In genomic region chrX:12067031-12067430, GRCm38 (mm10) we compare ENCODE assay signal across 12 mouse cellular contexts.
A peak's percentile ranks its signal among the peaks of the same experiment; 100 is the strongest.
DNase-seq lines count a peak whose midpoint lies in the region; ATAC-seq and TF ChIP-seq lines count a peak whose summit lies in the region.
"Had no signal": no experiment of that assay in that cellular context is flagged by ENCODE, and none has a peak within 500 bp of the region (broad histone marks: within the 10 kb centered on the region; RNA-seq: fewer than 3 reads in every experiment).

No protein-coding gene starts in this region.

- H3K27ac ChIP-seq in heart, embryonic 13.5 days (replicated peaks): no peak overlapping the region
- no peak overlapping the region for H3K27ac ChIP-seq in heart, adult 2 months
- no peak overlapping the region for H3K27ac ChIP-seq in forebrain, embryonic 13.5 days
- no peak overlapping the region for H3K27ac ChIP-seq in limb, embryonic 13.5 days
- H3K27ac ChIP-seq: heart, embryonic 15.5 days had no signal

- H3K4me1 ChIP-seq in heart, embryonic 13.5 days: peaks cover 100% of the 10 kb centered on the region
- H3K4me1 ChIP-seq in heart, adult 2 months (ENCODE audit: control insufficient read depth, insufficient read depth, low read length): peaks cover 21% of the 10 kb centered on the region
- H3K4me1 ChIP-seq in forebrain, embryonic 13.5 days: peaks cover 98% of the 10 kb centered on the region
- peaks cover 99% of the 10 kb centered on the region for H3K4me1 ChIP-seq in limb, embryonic 13.5 days

- TF ChIP-seq CTCF in heart, adult 2 months (IDR thresholded peaks at IDR 0.05): no peak

- TF ChIP-seq EP300 in heart, adult 2 months (IDR thresholded peaks at IDR 0.05; ENCODE audit: insufficient read depth, low read depth, low read length): no peak

- 15% methylated on average over 6 of the region's 6 CpGs for WGBS in heart, embryonic 13.5 days
- WGBS in heart, adult 2 months: 32% methylated on average over 6 of the region's 6 CpGs
- 3% methylated on average over 6 of the region's 6 CpGs for WGBS in forebrain, embryonic 13.5 days
- 12% methylated on average over 6 of the region's 6 CpGs for WGBS in limb, embryonic 13.5 days

- no peak for ATAC-seq in heart, embryonic 13.5 days (ENCODE audit: extremely low read depth, insufficient number of reproducible peaks, low FRiP score, low TSS enrichment)
- no peak for ATAC-seq in forebrain, embryonic 13.5 days
- ATAC-seq in limb, embryonic 13.5 days (ENCODE audit: low FRiP score, low read depth): no peak
- ATAC-seq: liver, postnatal 0 days had no signal

- DNase-seq in heart, adult 2 months: no peak
- DNase-seq in ES-CJ7 (ENCODE audit: low read depth, low spot score): peak; percentile 34
- no peak for DNase-seq in left cerebral cortex, postnatal 25 days (ENCODE audit: low spot score in 2 of 2)
- no peak for DNase-seq in natural killer cell, adult 2 months (ENCODE audit: low spot score in 2 of 2)
- no peak for DNase-seq in testis, postnatal 10 days (ENCODE audit: low spot score)
- DNase-seq: kidney, postnatal 25 days; liver, postnatal 0 days; right cerebral cortex, adult 18-20 months had no signal

- 0 out of 2 replicates have a peak, but pooled peaks cover 3% of the 10 kb centered on the region for H3K79me2 ChIP-seq in heart, adult 2 months (replicated peaks; ENCODE audit: control insufficient read depth, insufficient read depth, low read length)

- H3K4me2 ChIP-seq in heart, embryonic 13.5 days: peak overlapping the region; percentile 36
- H3K4me2 ChIP-seq in forebrain, embryonic 13.5 days: peak overlapping the region; percentile 46
- peak overlapping the region; percentile 36 for H3K4me2 ChIP-seq in limb, embryonic 13.5 days (replicated peaks)

- no peaks in the 10 kb centered on the region for H3K9me3 ChIP-seq in heart, embryonic 13.5 days
- no peaks in the 10 kb centered on the region for H3K9me3 ChIP-seq in forebrain, embryonic 13.5 days (replicated peaks)
- H3K9me3 ChIP-seq in limb, embryonic 13.5 days: no peaks in the 10 kb centered on the region
- H3K9me3 ChIP-seq: heart, embryonic 15.5 days had no signal

- intact Hi-C loops in heart, adult 2 months (cut with DNase I): no loop called here
- intact Hi-C loops in left cerebral cortex, postnatal 25 days (cut with DNase I): loop anchor here (10.0 kb wide), 1 partner anchor 432 kb away; no protein-coding TSS in a partner anchor

- no peak overlapping the region for H3K4me3 ChIP-seq in heart, embryonic 13.5 days
- no peak overlapping the region for H3K4me3 ChIP-seq in heart, adult 2 months
- no peak overlapping the region for H3K4me3 ChIP-seq in forebrain, embryonic 13.5 days
- 0 out of 2 replicates have a peak overlapping the region, but pooled peaks have one; percentile 1 for H3K4me3 ChIP-seq in limb, embryonic 13.5 days
- H3K4me3 ChIP-seq: heart, embryonic 15.5 days had no signal

- peak overlapping the region; percentile 58; the same call in 1 of the 2 replicates for H3K9ac ChIP-seq in heart, embryonic 13.5 days
- no peak overlapping the region for H3K9ac ChIP-seq in heart, adult 2 months (ENCODE audit: low read depth, low read length)
- H3K9ac ChIP-seq in forebrain, embryonic 13.5 days: peak overlapping the region; percentile 21; the same call in 1 of the 2 replicates
- H3K9ac ChIP-seq in limb, embryonic 13.5 days: no peak overlapping the region
- H3K9ac ChIP-seq: heart, embryonic 15.5 days; liver, postnatal 0 days had no signal

- H3K27me3 ChIP-seq in heart, embryonic 13.5 days (replicated peaks): peaks cover 99% of the 10 kb centered on the region
- no peaks in the 10 kb centered on the region for H3K27me3 ChIP-seq in heart, adult 2 months (ENCODE audit: control insufficient read depth, insufficient read depth, low read length)
- peaks cover 33% of the 10 kb centered on the region; the same call in 1 of the 2 replicates for H3K27me3 ChIP-seq in forebrain, embryonic 13.5 days
- peaks cover 95% of the 10 kb centered on the region for H3K27me3 ChIP-seq in limb, embryonic 13.5 days

- TF ChIP-seq POLR2A in heart, adult 2 months (IDR thresholded peaks at IDR 0.05; ENCODE audit: insufficient read depth, low read depth, low read length): no peak

- no peaks in the 10 kb centered on the region for H3K36me3 ChIP-seq in heart, embryonic 13.5 days
- no peaks in the 10 kb centered on the region; the same call in 1 of the 2 replicates for H3K36me3 ChIP-seq in heart, adult 2 months (ENCODE audit: control insufficient read depth, insufficient read depth, low read length)
- no peaks in the 10 kb centered on the region for H3K36me3 ChIP-seq in forebrain, embryonic 13.5 days (ENCODE audit: poor library complexity, severe bottlenecking)
- H3K36me3 ChIP-seq in limb, embryonic 13.5 days: no peaks in the 10 kb centered on the region
- H3K36me3 ChIP-seq: heart, embryonic 15.5 days had no signal

Comparison
In these comparisons a context has a peak if more than half of its experiments do, and no peak if none do; other contexts are left out.
1. H3K9ac ChIP-seq: peak in heart, embryonic 13.5 days (single experiment) and forebrain, embryonic 13.5 days (single experiment); none in heart, adult 2 months (single experiment) and limb, embryonic 13.5 days (single experiment).
2. Peak in every context shown above with its lines, with median percentiles within 50 percentile points of each other: H3K4me2 ChIP-seq.